Mouse (Mus musculus): ENCODE results near the gene Gucy1b2.

- TF ChIP-seq GATA1 (IDR thresholded peaks at IDR 0.05; ENCODE audit: borderline replicate concordance, low read length) = no peak
- TF ChIP-seq FLI1 (IDR thresholded peaks at IDR 0.05; ENCODE audit: low read length) = no peak
Observed at GRCm38 (mm10) chr14:62350186-62350585, 105.9 kb downstream of the Gucy1b2 start.

Data from megakaryocyte, embryonic 14.5 days (primary cell).